Mouse (Mus musculus) ES-E14 (cell line): ENCODE data around the gene Trpm1.

ENCODE experiments used
- CHD2 ChIP-seq: IDR thresholded peaks from 2 replicates; pipeline ENCODE4 v1.6.1; 2014; ENCODE audit warnings: mild to moderate bottlenecking, low read depth, low read length, inconsistent platforms
- HCFC1 ChIP-seq: IDR thresholded peaks from 2 replicates; pipeline ENCODE4 v1.6.1; 2012; ENCODE audit warnings: low read length, inconsistent platforms, borderline replicate concordance; ENCODE audit not compliant: insufficient read depth
- ZNF384 ChIP-seq: IDR thresholded peaks from 2 replicates; pipeline ENCODE4 v1.6.1; 2012; ENCODE audit warnings: low read depth, low read length, inconsistent platforms

DNA sequence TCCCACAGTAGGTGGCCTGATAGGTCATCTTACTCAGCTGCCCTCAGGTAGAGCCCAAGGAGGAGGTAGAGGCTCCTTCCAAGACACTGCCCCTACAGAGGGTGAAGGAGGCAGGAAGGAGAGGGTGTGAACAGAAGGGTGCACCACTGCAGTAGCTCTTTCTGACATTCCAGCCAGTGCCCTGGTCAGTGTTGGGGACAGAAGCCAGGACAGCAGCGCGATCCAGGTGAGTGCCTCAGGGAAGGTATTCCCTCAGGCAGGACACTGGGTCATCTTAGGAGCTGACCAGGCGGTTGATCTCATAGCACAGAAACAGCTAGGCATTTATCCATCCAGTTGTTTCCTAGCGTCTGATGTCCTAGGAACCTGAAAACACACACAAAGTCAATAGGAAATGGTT is 1.6 kb downstream of the Trpm1 start:
- TF ChIP-seq ZNF384 = no peak
- no peak for TF ChIP-seq CHD2
- TF ChIP-seq HCFC1 = no peak
